Mouse (Mus musculus): ENCODE results near the gene Tcp1. TPM values are rescaled to one million over a fixed set of nuclear protein-coding genes. Genes with fewer than 3 reads are reported as not detected.

The Tcp1 gene
- total and polyA plus RNA-seq, 3 experiments, result 485 to 1,425 (median 570) TPM

- TF ChIP-seq ETS1 (IDR thresholded peaks at IDR 0.05; ENCODE audit: low read depth, low read length) (no peak), POLR2AphosphoS5 (IDR thresholded peaks at IDR 0.05; ENCODE audit: borderline replicate concordance, low read depth, low read length) (peak; percentile 41; the same call in 1 of the 2 replicates), MXI1 (IDR thresholded peaks at IDR 0.05; ENCODE audit: low read depth, low read length) (peak; percentile 70), GABPA (IDR thresholded peaks at IDR 0.05; ENCODE audit: low read depth, low read length) (no peak), RCOR1 (IDR thresholded peaks at IDR 0.05; ENCODE audit: low read depth, low read length) (no peak), HCFC1 (IDR thresholded peaks at IDR 0.05; ENCODE audit: low read depth, low read length) (peak; percentile 56; the same call in 1 of the 2 replicates), UBTF (IDR thresholded peaks at IDR 0.05; ENCODE audit: borderline replicate concordance, insufficient read depth, low read depth, low read length) (no peak), CTCF (IDR thresholded peaks at IDR 0.05 in 2 of 3, conservative IDR thresholded peaks at IDR 0.05 in 1 of 3; ENCODE audit: control insufficient read depth in 1 of 3, insufficient read depth in 1 of 3, low read depth in 2 of 3, low read length in 3 of 3, poor library complexity in 1 of 3, severe bottlenecking in 1 of 3) (no peak), BHLHE40 (IDR thresholded peaks at IDR 0.05; ENCODE audit: borderline replicate concordance, low read depth, low read length) (no peak), KAT2A (conservative IDR thresholded peaks at IDR 0.05; ENCODE audit: low read depth, low read length) (no peak; the same call in 1 of the 2 replicates), USF2 (IDR thresholded peaks at IDR 0.05; ENCODE audit: borderline replicate concordance in 1 of 2, insufficient read depth in 1 of 2, low read depth in 1 of 2, low read length in 2 of 2) (no peak), MYC (IDR thresholded peaks at IDR 0.05; ENCODE audit: low read depth, low read length) (no peak), ZNF384 (IDR thresholded peaks at IDR 0.05; ENCODE audit: low read depth, low read length) (no peak), GATA1 (IDR thresholded peaks at IDR 0.05; ENCODE audit: low read depth, low read length) (peak; percentile 40; the same call in 1 of the 2 replicates), EP300 (IDR thresholded peaks at IDR 0.05; ENCODE audit: low read depth in 1 of 2, low read length in 2 of 2) (no peak), ELF1 (IDR thresholded peaks at IDR 0.05; ENCODE audit: low read depth, low read length) (no peak), TBP (IDR thresholded peaks at IDR 0.05; ENCODE audit: low read depth, low read length) (peak; percentile 83), POLR2A (IDR thresholded peaks at IDR 0.05; ENCODE audit: control insufficient read depth in 1 of 2, insufficient read depth in 1 of 2, low read depth in 1 of 2, low read length in 2 of 2, poor library complexity in 1 of 2) (peak; percentile 92 to 98; a peak in 3 of 4 replicates)
These were observed 44.9 kb downstream of the Tcp1 start, which contains the start of gene Acat2 (continued) for GRCm38 (mm10) chr17:12960331-12960873.

DNA sequence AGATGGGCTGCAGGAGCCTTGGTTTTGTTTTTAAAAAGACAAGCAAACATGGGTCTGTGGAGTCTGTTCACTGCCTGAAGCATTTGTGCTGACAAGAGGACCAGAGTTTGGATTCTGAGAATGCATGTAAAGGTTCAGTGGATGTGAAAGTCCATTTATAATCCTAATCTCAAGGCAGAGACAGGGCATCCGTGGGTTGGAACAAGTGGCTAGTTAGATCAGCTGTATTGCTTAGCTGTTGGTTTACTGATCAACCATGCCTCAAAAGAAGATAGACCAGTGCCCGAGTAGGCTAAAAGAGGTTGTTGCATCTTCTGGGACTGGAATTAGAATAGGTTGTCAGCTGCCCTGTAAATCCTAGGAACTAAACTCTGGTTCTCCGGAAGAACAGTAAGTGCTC is 48.0 kb downstream of the Tcp1 start:
- no peak for DNase-seq (ENCODE audit: low read depth, low spot score)
- H3K27ac ChIP-seq (ENCODE audit: control insufficient read depth, low read depth, low read length), result no peak overlapping the region

More for the DNA sequence above, 48.0 kb downstream of the Tcp1 start:
- H3K79me2 ChIP-seq (ENCODE audit: control insufficient read depth, insufficient read depth, low read length, poor library complexity), result no peaks in the 10 kb centered on the region; the same call in 1 of the 2 replicates
- H3K9me3 ChIP-seq (replicated peaks; ENCODE audit: insufficient read depth, low read length), result no peaks in the 10 kb centered on the region
- peaks cover 0 to 11% of the 10 kb centered on the region in 2 experiments; a peak in 2 of 4 replicates for H3K4me1 ChIP-seq (ENCODE audit: control insufficient read depth in 1 of 2, insufficient read depth in 2 of 2, low read length in 2 of 2)
- no peak overlapping the region for H3K4me3 ChIP-seq (ENCODE audit: control insufficient read depth in 1 of 2, insufficient read depth in 1 of 2, low read depth in 2 of 2, low read length in 2 of 2)
- H3K27me3 ChIP-seq (ENCODE audit: control insufficient read depth in 1 of 2, insufficient read depth in 2 of 2, low read length in 2 of 2), result no peaks in the 10 kb centered on the region
- H3K9ac ChIP-seq (ENCODE audit: control insufficient read depth, low read depth, low read length, poor library complexity, severe bottlenecking), result no peak overlapping the region
- TF ChIP-seq GATA1 (IDR thresholded peaks at IDR 0.05; ENCODE audit: low read depth, low read length) (no peak), ZMIZ1 (IDR thresholded peaks at IDR 0.05; ENCODE audit: low read depth, low read length) (no peak), MYC (IDR thresholded peaks at IDR 0.05; ENCODE audit: low read depth, low read length) (no peak), MAFK (IDR thresholded peaks at IDR 0.05; ENCODE audit: borderline replicate concordance, low read depth, low read length) (no peak), MXI1 (IDR thresholded peaks at IDR 0.05; ENCODE audit: low read depth, low read length) (no peak), NELFE (IDR thresholded peaks at IDR 0.05; ENCODE audit: low read depth, low read length) (no peak), UBTF (IDR thresholded peaks at IDR 0.05; ENCODE audit: borderline replicate concordance, insufficient read depth, low read depth, low read length) (no peak), RCOR1 (IDR thresholded peaks at IDR 0.05; ENCODE audit: low read depth, low read length) (no peak), JUND (IDR thresholded peaks at IDR 0.05; ENCODE audit: low read depth, low read length) (no peak), CHD1 (IDR thresholded peaks at IDR 0.05; ENCODE audit: low read depth, low read length) (no peak), SMC3 (IDR thresholded peaks at IDR 0.05; ENCODE audit: low read depth, low read length) (no peak), MYB (IDR thresholded peaks at IDR 0.05; ENCODE audit: low read depth, low read length) (no peak), POLR2AphosphoS2 (IDR thresholded peaks at IDR 0.05; ENCODE audit: low read length) (no peak), TCF12 (IDR thresholded peaks at IDR 0.05; ENCODE audit: low read depth, low read length) (no peak), ZC3H11A (IDR thresholded peaks at IDR 0.05; ENCODE audit: low read depth, low read length) (no peak), MAX (IDR thresholded peaks at IDR 0.05; ENCODE audit: low read length) (no peak), CHD2 (IDR thresholded peaks at IDR 0.05; ENCODE audit: low read length) (no peak)
- H3K36me3 ChIP-seq (ENCODE audit: control insufficient read depth in 1 of 2, insufficient read depth in 2 of 2, low read length in 2 of 2), result peaks cover 5 to 6% of the 10 kb centered on the region in 2 experiments
